Mouse (Mus musculus): Measurements from ENCODE around the gene Ddx4.
"Not testable (repeated sequence)": the region's sequence is repeated elsewhere in the genome, so short reads cannot be mapped to it uniquely, and the experiment has no call there.

Gene Ddx4

GRCm38 (mm10) chr13:112636498-112636897, 15.8 kb downstream of the Ddx4 start:
- DNase-seq (ENCODE audit: low read depth, low spot score): no peak

DNA sequence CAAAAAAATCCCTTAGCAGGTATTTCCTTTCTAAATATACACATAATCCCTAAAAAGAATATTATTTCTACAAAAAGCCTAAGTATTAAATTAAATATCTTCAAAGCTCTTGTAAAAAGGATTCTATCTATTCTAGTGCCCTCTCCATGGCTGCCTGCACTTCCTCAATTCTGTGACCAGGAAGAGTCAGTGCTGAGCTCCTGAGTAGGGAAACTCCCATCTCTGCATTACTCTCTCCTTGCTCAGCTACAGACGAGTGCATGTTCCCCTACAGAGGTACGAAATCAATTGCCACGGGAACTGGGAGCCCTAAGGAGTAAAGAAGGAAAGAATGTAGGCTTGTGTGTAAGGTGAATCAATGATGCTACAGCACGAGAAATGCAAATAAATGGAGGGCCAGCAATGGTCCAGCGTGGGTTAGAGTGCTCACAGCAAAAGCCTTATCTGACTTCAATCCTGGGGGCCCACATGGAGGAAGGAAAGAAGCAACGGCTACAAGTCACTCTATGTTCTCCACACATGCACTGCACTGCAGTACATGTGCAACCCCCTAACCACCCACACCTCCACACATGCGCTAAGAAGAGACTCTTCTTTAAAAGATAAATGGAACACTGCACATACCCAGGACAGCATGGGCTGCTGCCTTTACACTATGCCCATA, 17.0 kb downstream of the Ddx4 start:
- no peak for DNase-seq (ENCODE audit: low read depth, low spot score)

- no peak for DNase-seq (ENCODE audit: low read depth, low spot score)
These were observed 26.7 kb downstream of the Ddx4 start for GRCm38 (mm10) chr13:112625566-112625965.

DNA sequence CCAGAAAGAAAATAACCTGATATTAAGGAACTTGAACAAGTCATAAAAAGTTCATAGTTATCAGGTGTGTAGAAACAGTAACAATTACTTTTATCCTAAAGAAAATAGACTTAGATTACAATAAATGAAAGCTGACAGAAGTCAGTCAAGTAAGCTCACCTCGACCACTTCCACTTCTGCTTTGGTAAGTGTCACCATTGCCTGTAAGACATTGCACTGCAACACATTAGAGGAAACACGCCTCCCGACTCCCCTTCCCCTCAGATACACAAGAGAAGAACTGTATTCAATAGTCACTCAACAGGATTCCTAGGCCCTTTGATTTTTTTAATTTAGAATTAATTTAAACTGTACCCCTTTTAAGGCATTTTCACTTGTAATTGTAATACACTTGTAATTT, 27.7 kb downstream of the Ddx4 start:
- no peak for DNase-seq (ENCODE audit: low read depth, low spot score)

- DNase-seq (ENCODE audit: low read depth, low spot score): no peak
These were observed 28.6 kb downstream of the Ddx4 start for GRCm38 (mm10) chr13:112623656-112624055.

GRCm38 (mm10) chr13:112621592-112621991, 30.7 kb downstream of the Ddx4 start:
- DNase-seq (ENCODE audit: low read depth, low spot score): no peak

GRCm38 (mm10) chr13:112608606-112609005, 43.7 kb downstream of the Ddx4 start:
- no peak for DNase-seq (ENCODE audit: low read depth, low spot score)

DNA sequence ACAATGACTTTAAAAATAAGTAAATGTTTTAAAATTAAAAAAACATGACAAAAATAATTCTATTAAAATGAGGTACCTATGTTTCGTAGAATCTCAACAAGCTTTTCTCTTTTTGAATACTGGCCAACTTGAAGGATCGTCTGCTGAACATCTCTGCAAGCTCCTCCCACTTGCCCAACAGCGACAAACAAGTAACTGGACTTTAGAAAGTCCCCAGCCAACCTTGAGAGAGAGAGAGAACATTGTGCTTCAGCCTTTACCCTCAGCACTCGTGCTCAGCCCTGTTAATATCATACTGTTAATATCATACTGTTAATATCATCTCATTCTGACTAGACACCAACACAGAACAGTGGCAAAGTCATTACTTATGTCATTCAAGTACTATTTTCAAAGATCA, 47.9 kb downstream of the Ddx4 start:
- no peak for DNase-seq (ENCODE audit: low read depth, low spot score)

DNA sequence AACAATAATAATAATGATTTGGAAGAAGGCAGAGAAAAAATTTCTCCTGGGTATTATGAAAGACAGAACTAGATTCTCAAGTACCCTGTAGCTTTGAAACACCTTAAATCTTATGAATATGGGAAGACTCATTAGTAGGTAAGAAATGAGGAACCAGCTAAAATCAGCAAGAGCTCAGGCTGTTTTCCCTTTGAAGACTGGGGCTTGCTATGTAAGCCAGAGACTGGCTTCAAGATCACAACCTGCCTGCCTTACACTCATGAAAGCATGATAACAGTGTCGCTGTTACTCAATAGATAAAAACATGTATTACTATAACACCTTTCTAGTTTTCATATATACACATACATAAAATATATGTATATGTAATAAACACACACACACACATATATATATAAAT, 48.4 kb downstream of the Ddx4 start:
- no peak for DNase-seq (ENCODE audit: low read depth, low spot score)

- DNase-seq (ENCODE audit: low read depth, low spot score): no peak
These were observed 49.7 kb downstream of the Ddx4 start for GRCm38 (mm10) chr13:112602607-112603006.

- DNase-seq (ENCODE audit: low read depth, low spot score): not testable (repeated sequence)
These were observed 58.0 kb downstream of the Ddx4 start, which contains the start of gene Il31ra for GRCm38 (mm10) chr13:112594260-112594659. Gene Il31ra (minus strand): TSS chr13:112594360.

DNA sequence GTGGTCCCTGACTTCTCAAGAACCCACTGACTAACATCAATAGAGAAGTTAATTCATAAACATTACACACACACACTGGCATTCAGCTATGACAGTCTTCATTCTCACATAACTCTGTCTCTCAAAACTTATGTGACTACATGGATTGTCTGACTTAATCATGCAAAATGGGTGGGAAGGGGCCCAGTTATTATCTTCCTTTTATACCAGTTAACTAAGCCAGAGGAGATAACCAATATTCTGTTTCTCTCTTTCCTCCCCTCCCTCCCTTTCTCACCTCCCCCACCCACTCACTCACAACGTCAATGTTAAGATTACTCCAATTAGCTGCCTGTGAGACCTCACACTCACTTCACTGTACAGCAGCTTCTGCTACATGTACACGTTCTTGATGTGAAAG, 62.0 kb downstream of the Ddx4 start:
- DNase-seq (ENCODE audit: low read depth, low spot score): no peak

- DNase-seq (ENCODE audit: low read depth, low spot score): no peak
These were observed 62.6 kb downstream of the Ddx4 start for GRCm38 (mm10) chr13:112589625-112590024.

DNA sequence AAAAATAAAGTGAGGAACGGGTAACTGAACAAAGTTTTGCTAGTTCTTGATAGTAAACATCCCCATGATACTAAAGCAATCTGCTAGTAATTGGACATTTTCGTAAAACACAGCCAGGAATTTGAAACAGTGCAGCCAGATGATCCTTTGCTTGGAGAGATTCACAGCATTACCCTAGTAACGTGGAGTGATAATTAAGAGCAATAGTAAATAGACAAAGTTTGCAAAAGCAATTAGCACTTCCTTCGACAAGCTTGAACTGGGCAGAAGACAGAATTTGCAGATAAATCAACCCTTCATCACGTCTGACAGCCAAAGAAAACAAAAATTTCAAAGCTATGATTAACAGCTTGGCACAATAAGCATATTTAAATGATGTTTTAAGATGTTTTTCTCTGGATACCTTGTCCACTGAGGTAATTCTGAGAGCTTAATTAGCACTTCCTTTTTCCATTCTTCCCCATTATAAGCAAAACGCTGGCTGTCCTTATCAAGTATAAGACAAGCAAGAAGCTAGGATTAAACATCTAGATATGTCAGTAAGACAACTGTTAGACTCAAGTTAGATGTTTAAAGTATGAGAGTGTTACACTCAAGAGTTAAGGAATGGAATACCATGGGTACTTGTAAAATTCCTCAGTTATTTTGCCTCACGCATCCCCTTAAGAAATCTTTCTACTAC, 67.6 kb downstream of the Ddx4 start:
- no peak for DNase-seq (ENCODE audit: low read depth, low spot score)

DNA sequence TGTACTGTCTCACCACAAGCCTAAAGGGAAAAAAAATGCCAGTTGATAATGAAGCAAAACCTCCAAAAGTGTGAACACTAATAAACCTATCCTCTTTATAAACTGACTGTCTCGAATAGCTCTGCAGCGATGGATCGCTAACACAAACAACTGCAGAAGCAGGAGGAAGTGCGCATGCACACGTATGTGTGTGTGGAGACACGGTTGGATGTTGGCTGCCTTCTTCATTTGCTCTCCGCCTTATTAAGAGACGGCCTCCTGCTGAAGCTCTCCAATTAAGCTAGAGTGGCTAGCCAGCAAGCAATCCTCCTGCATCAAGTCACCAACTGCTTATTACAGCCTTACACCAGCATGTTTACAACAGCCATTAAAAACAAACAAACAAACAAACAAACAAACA, 70.0 kb downstream of the Ddx4 start:
- DNase-seq (ENCODE audit: low read depth, low spot score): no peak

DNA sequence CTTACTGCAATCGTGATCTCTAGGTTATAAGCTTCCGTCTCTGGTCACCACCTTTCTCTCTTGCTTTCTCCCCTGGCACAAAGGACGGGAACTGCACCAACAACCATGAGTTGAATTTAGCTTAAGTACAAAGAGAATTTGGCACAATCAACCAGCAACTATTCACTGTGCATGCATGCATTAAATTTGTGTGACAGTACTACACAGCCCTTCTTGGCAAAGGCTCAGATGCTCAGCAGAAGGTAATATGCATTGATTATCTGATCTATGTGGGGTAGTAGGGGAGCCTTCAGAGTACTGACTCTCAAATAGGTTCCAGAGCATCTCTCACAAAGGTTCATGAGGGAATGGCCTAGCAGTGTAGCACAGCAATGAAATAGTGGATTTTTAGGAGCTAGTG, 70.5 kb downstream of the Ddx4 start:
- no peak for DNase-seq (ENCODE audit: low read depth, low spot score)

- no peak for DNase-seq (ENCODE audit: low read depth, low spot score)
These were observed 71.5 kb downstream of the Ddx4 start for GRCm38 (mm10) chr13:112580590-112581320.

DNA sequence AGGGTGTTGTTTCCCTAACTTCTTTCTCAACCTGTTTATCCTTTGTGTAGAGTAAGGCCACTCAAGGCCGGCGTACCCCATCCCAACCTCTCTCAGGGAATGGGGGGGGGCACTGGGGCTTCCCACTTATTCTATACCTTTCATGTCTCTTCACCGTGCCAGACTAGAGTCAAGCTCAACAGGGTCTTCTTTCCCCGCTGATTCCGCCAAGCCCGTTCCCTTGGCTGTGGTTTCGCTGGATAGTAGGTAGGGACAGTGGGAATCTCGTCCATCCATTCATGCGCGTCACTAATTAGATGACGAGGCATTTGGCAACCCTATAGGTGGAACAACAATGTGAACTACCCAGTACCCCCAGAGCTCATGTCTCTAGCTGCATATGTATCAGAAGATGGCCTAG, 74.2 kb downstream of the Ddx4 start:
- DNase-seq (ENCODE audit: low read depth, low spot score): not testable (repeated sequence)

GRCm38 (mm10) chr13:112573800-112574199, 78.5 kb downstream of the Ddx4 start:
- DNase-seq (ENCODE audit: low read depth, low spot score): no peak

- DNase-seq (ENCODE audit: low read depth, low spot score): no peak
These were observed 81.5 kb downstream of the Ddx4 start for GRCm38 (mm10) chr13:112570768-112571167.

- no peak for DNase-seq (ENCODE audit: low read depth, low spot score)
These were observed 82.7 kb downstream of the Ddx4 start for GRCm38 (mm10) chr13:112569606-112570005.

DNA sequence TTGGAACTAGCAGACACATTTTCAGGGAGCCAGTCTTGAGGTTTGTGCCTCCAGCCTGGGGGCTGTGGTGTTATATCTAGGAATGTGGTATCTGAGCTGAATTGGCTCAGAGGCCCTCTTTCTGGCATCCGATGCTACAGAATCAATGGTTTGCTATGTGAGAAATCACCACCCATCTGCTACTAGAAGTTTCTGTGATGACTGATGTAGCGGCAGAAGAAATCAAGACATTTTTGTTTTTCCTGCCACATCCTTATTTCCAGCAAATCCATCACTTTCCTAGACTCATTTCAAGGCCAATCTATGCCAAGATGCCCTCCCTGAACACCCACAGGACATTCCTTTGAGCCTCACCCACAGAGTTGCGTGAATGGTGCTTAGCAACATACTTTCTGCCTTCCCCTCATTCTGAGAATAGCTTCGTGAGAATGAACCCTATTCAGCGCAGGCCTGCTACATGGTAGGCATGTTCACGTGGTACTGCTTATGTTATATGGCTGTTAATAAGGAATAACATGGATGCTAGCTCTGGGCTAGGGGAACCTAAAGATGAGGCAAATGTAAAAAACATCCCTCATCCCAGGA, 91.6 kb downstream of the Ddx4 start:
- DNase-seq (ENCODE audit: low read depth, low spot score): peak; percentile 38
